Mouse (Mus musculus): ENCODE data around the gene Slc39a3. TPM values are rescaled to one million over a fixed set of nuclear protein-coding genes. Genes with fewer than 3 reads are reported as not detected.

Slc39a3 gene
- polyA plus RNA-seq, 1 experiment from 2014 or later: 15.4 TPM

GRCm38 (mm10) chr10:81016645-81017044, 20.6 kb downstream of the Slc39a3 start:
- ATAC-seq (no peak), DNase-seq (ENCODE audit: low spot score) (peak; percentile 64)
- H3K27ac ChIP-seq (ENCODE audit: low read length): no peak overlapping the region
- no peaks in the 10 kb centered on the region for H3K4me1 ChIP-seq (ENCODE audit: insufficient read depth, low read depth, low read length)
- no peak overlapping the region for H3K4me2 ChIP-seq (replicated peaks; ENCODE audit: low read depth, low read length)
- TF ChIP-seq EP300 (IDR thresholded peaks at IDR 0.05) (no peak), CTCF (IDR thresholded peaks at IDR 0.05) (peak; percentile 85)
- no peak overlapping the region for H3K4me3 ChIP-seq (ENCODE audit: low read depth, low read length)
- no peaks in the 10 kb centered on the region for H3K9me3 ChIP-seq (ENCODE audit: low read length)
- no peaks in the 10 kb centered on the region for H3K36me3 ChIP-seq (ENCODE audit: insufficient read depth, low read length)
- no peaks in the 10 kb centered on the region for H3K27me3 ChIP-seq (replicated peaks; ENCODE audit: insufficient read depth, low read length)
- 7% methylated on average over 7 of the region's 7 CpGs for WGBS
- no peak overlapping the region for H3K9ac ChIP-seq (replicated peaks; ENCODE audit: low read depth)

- no peaks in the 10 kb centered on the region for H3K36me3 ChIP-seq (ENCODE audit: insufficient read depth, low read length)
- no peak overlapping the region for H3K4me2 ChIP-seq (replicated peaks; ENCODE audit: low read depth, low read length)
- TF ChIP-seq CTCF (IDR thresholded peaks at IDR 0.05) (no peak), EP300 (IDR thresholded peaks at IDR 0.05) (no peak)
- no peaks in the 10 kb centered on the region for H3K4me1 ChIP-seq (ENCODE audit: insufficient read depth, low read depth, low read length)
- H3K9ac ChIP-seq (replicated peaks; ENCODE audit: low read depth): no peak overlapping the region
- H3K27ac ChIP-seq (ENCODE audit: low read length): no peak overlapping the region
- no peaks in the 10 kb centered on the region for H3K9me3 ChIP-seq (ENCODE audit: low read length)
- no peak overlapping the region for H3K4me3 ChIP-seq (ENCODE audit: low read depth, low read length)
- ATAC-seq (no peak), DNase-seq (ENCODE audit: low spot score) (no peak)
- 90% methylated on average over 2 of the region's 2 CpGs for WGBS
- no peaks in the 10 kb centered on the region for H3K27me3 ChIP-seq (replicated peaks; ENCODE audit: insufficient read depth, low read length)
Observed at GRCm38 (mm10) chr10:81015666-81016065, 21.6 kb downstream of the Slc39a3 start.

- no peaks in the 10 kb centered on the region for H3K9me3 ChIP-seq (ENCODE audit: low read length)
- WGBS: 11% methylated on average over 31 of the region's 31 CpGs
- H3K4me3 ChIP-seq (ENCODE audit: low read depth, low read length): peak within 1 kb of the TSS; percentile 34
- peak; percentile 99 for ATAC-seq
- H3K9ac ChIP-seq (replicated peaks; ENCODE audit: low read depth): no peak within 1 kb of the TSS
- DNase-seq (ENCODE audit: low spot score): peak; percentile 98
- H3K4me1 ChIP-seq (ENCODE audit: insufficient read depth, low read depth, low read length): no peaks in the 10 kb centered on the region
- H3K27ac ChIP-seq (ENCODE audit: low read length): no peak within 1 kb of the TSS
- H3K4me2 ChIP-seq (replicated peaks; ENCODE audit: low read depth, low read length): peak within 1 kb of the TSS; percentile 54
- H3K36me3 ChIP-seq (ENCODE audit: insufficient read depth, low read length): no peaks in the 10 kb centered on the region
- no peaks in the 10 kb centered on the region for H3K27me3 ChIP-seq (replicated peaks; ENCODE audit: insufficient read depth, low read length)
- TF ChIP-seq EP300 (IDR thresholded peaks at IDR 0.05) (no peak), CTCF (IDR thresholded peaks at IDR 0.05) (no peak)
Observed at GRCm38 (mm10) chr10:81014393-81015384, 22.5 kb downstream of the Slc39a3 start, which contains the start of gene Gng7. TSS of gene Gng7 (minus strand) at chr10:81014945.

GRCm38 (mm10) chr10:81010851-81011250, 26.4 kb downstream of the Slc39a3 start:
- TF ChIP-seq EP300 (IDR thresholded peaks at IDR 0.05): no peak
- no peak for TF ChIP-seq CTCF (IDR thresholded peaks at IDR 0.05)
- Histone ChIP-seq H3K4me2 (replicated peaks; ENCODE audit: low read depth, low read length) (no peak overlapping the region), H3K4me1 (ENCODE audit: insufficient read depth, low read depth, low read length) (no peaks in the 10 kb centered on the region), H3K36me3 (ENCODE audit: insufficient read depth, low read length) (no peaks in the 10 kb centered on the region), H3K27ac (ENCODE audit: low read length) (no peak overlapping the region), H3K9me3 (ENCODE audit: low read length) (no peaks in the 10 kb centered on the region), H3K27me3 (replicated peaks; ENCODE audit: insufficient read depth, low read length) (no peaks in the 10 kb centered on the region), H3K9ac (replicated peaks; ENCODE audit: low read depth) (no peak overlapping the region), H3K4me3 (ENCODE audit: low read depth, low read length) (no peak overlapping the region)
- no peak for ATAC-seq
- DNase-seq (ENCODE audit: low spot score): no peak
- WGBS: 39% methylated on average over 6 of the region's 6 CpGs

GRCm38 (mm10) chr10:81007240-81007639, 30.0 kb downstream of the Slc39a3 start:
- no peaks in the 10 kb centered on the region for H3K4me1 ChIP-seq (ENCODE audit: insufficient read depth, low read depth, low read length)
- no peak overlapping the region for H3K27ac ChIP-seq (ENCODE audit: low read length)
- no peaks in the 10 kb centered on the region for H3K9me3 ChIP-seq (ENCODE audit: low read length)
- H3K4me2 ChIP-seq (replicated peaks; ENCODE audit: low read depth, low read length): no peak overlapping the region
- no peaks in the 10 kb centered on the region for H3K27me3 ChIP-seq (replicated peaks; ENCODE audit: insufficient read depth, low read length)
- DNase-seq (ENCODE audit: low spot score): no peak
- no peak overlapping the region for H3K4me3 ChIP-seq (ENCODE audit: low read depth, low read length)
- ATAC-seq: no peak
- WGBS: 35% methylated on average over 7 of the region's 7 CpGs
- TF ChIP-seq EP300 (IDR thresholded peaks at IDR 0.05) (no peak), CTCF (IDR thresholded peaks at IDR 0.05) (no peak)
- H3K36me3 ChIP-seq (ENCODE audit: insufficient read depth, low read length): no peaks in the 10 kb centered on the region
- no peak overlapping the region for H3K9ac ChIP-seq (replicated peaks; ENCODE audit: low read depth)

GRCm38 (mm10) chr10:81006005-81006677, 31.1 kb downstream of the Slc39a3 start:
- no peaks in the 10 kb centered on the region for H3K27me3 ChIP-seq (replicated peaks; ENCODE audit: insufficient read depth, low read length)
- no peaks in the 10 kb centered on the region for H3K36me3 ChIP-seq (ENCODE audit: insufficient read depth, low read length)
- TF ChIP-seq EP300 (IDR thresholded peaks at IDR 0.05) (no peak), CTCF (IDR thresholded peaks at IDR 0.05) (no peak)
- no peak overlapping the region for H3K9ac ChIP-seq (replicated peaks; ENCODE audit: low read depth)
- no peaks in the 10 kb centered on the region for H3K4me1 ChIP-seq (ENCODE audit: insufficient read depth, low read depth, low read length)
- H3K4me3 ChIP-seq (ENCODE audit: low read depth, low read length): no peak overlapping the region
- H3K27ac ChIP-seq (ENCODE audit: low read length): no peak overlapping the region
- H3K9me3 ChIP-seq (ENCODE audit: low read length): no peaks in the 10 kb centered on the region
- WGBS: 88% methylated on average over 7 of the region's 7 CpGs
- H3K4me2 ChIP-seq (replicated peaks; ENCODE audit: low read depth, low read length): no peak overlapping the region
- no peak for ATAC-seq
- DNase-seq (ENCODE audit: low spot score): no peak
